Mouse (Mus musculus) heart, postnatal 0 days (tissue): ENCODE measurements around the gene Tprn. TPM values are rescaled to one million over a fixed set of nuclear protein-coding genes. Genes with fewer than 3 reads are reported as not detected.
A peak's percentile ranks its signal among the peaks of the same experiment; 100 is the strongest.

Experiments used
- ATAC-seq: fragments of 200-750 bp; cut with Nextera tagmentation; 2 replicates; pipeline ENCODE4 v1.8.0; 2017; ENCODE audit warnings: low read depth, moderate number of reproducible peaks, moderate library complexity; ENCODE audit not compliant: insufficient read depth
- DNase-seq: peaks from one replicate; pipeline ENCODE4 v3.0.0-alpha.2; 2016; ENCODE audit warnings: low spot score
- H3K27ac ChIP-seq: fragments of 300-500 bp; sonication (generic); 2 replicates; pipeline ENCODE4 v1.5.1; 2014; ENCODE audit warnings: low read depth, mild to moderate bottlenecking
- H3K27me3 ChIP-seq: fragments of 300-500 bp; sonication (generic); 2 replicates; pipeline ENCODE4 v1.6.1; 2014; ENCODE audit warnings: low read length, mixed read lengths; ENCODE audit not compliant: control insufficient read depth, insufficient read depth
- H3K36me3 ChIP-seq: fragments of 300-500 bp; sonication (generic); replicated peaks from 2 replicates; pipeline ENCODE4 v1.6.1; 2014; ENCODE audit warnings: low read length, mixed read lengths; ENCODE audit not compliant: control insufficient read depth, insufficient read depth
- H3K4me1 ChIP-seq: fragments of 300-500 bp; sonication (generic); 2 replicates; pipeline ENCODE4 v1.6.1; 2014; ENCODE audit warnings: antibody characterized with exemption; ENCODE audit not compliant: control insufficient read depth, insufficient read depth
- H3K4me2 ChIP-seq: fragments of 300-500 bp; sonication (generic); 2 replicates; pipeline ENCODE4 v1.6.1; 2014; ENCODE audit warnings: low read depth, mild to moderate bottlenecking, low read length, moderate library complexity
- H3K4me3 ChIP-seq: fragments of 300-500 bp; sonication (generic); 2 replicates; pipeline ENCODE4 v1.5.1; 2014; ENCODE audit warnings: low read depth, low read length
- H3K9ac ChIP-seq: fragments of 300-500 bp; sonication (generic); replicated peaks from 2 replicates; pipeline ENCODE4 v1.6.1; 2014; ENCODE audit warnings: low read depth, low read length, mixed read lengths
- H3K9me3 ChIP-seq: fragments of 300-500 bp; sonication (generic); replicated peaks from 2 replicates; pipeline ENCODE4 v1.6.1; 2016; ENCODE audit warnings: low read length; ENCODE audit not compliant: control insufficient read depth
- CTCF ChIP-seq: IDR thresholded peaks from 2 replicates; pipeline ENCODE4 v1.5.1; 2016; ENCODE audit warnings: antibody characterized with exemption, control low read depth, low read depth
- EP300 ChIP-seq: IDR thresholded peaks from 2 replicates; pipeline ENCODE4 v1.6.1; 2016; ENCODE audit warnings: antibody characterized with exemption, low read depth
- WGBS: fragments of 180-500 bp; shearing (Covaris S2); extraction: QIAGEN DNeasy Blood & Tissue Kit; methylation state at CpG from one replicate; pipeline ENCODE4 v1.1.7; 2014; 5-methylcytosine and 5-hydroxymethylcytosine counted together
- polyA plus RNA-seq: library from polyadenylated mRNA; unstranded; fragments of >200 nt; fragmentation: Nextera tagmentation; extraction: Ambion mirVana; gene quantifications from 2 replicates; pipeline ENCODE4 v1.2.1, GENCODE M21; 2015
- total RNA-seq: library from RNA; depleted of rRNA; stranded (reverse); fragments of >200 nt; gene quantifications from 2 replicates; pipeline ENCODE4 v1.2.3, GENCODE M21; 2014; ENCODE audit warnings: low replicate concordance

The Tprn gene
- total and polyA plus RNA-seq, 2 experiments from 2014 or later = 3.7 to 5.2 TPM

- peak; percentile 34 for ATAC-seq
- no peak overlapping the region for H3K27ac ChIP-seq
- H3K4me1 ChIP-seq = peaks cover 18% of the 10 kb centered on the region
- TF ChIP-seq EP300 (no peak), CTCF (no peak)
- no peak overlapping the region for H3K9ac ChIP-seq
- peaks cover 73% of the 10 kb centered on the region for H3K27me3 ChIP-seq
- peak overlapping the region; percentile 57 for H3K4me2 ChIP-seq
- no peak for DNase-seq
- WGBS = 5% methylated on average over 43 of the region's 43 CpGs
- peak overlapping the region; percentile 43 for H3K4me3 ChIP-seq
- no peaks in the 10 kb centered on the region for H3K36me3 ChIP-seq
- H3K9me3 ChIP-seq = no peaks in the 10 kb centered on the region
Measured at GRCm38 (mm10) chr2:25292054-25292544, 29.7 kb downstream of the Tprn start.

GRCm38 (mm10) chr2:25292856-25293255 lies 30.4 kb downstream of the Tprn start:
- H3K27ac ChIP-seq = no peak overlapping the region

GRCm38 (mm10) chr2:25293706-25294105 lies 31.3 kb downstream of the Tprn start:
- Histone ChIP-seq H3K27me3 (peaks cover 71% of the 10 kb centered on the region), H3K27ac (no peak overlapping the region), H3K4me1 (peaks cover 18% of the 10 kb centered on the region), H3K9ac (no peak overlapping the region), H3K9me3 (no peaks in the 10 kb centered on the region), H3K4me3 (no peak overlapping the region), H3K4me2 (no peak overlapping the region), H3K36me3 (no peaks in the 10 kb centered on the region)
- WGBS = 59% methylated on average over 9 of the region's 9 CpGs
- DNase-seq = no peak
- TF ChIP-seq CTCF (no peak), EP300 (no peak)
- ATAC-seq = no peak

More at GRCm38 (mm10) chr2:25292856-25293255, 30.4 kb downstream of the Tprn start:
- Histone ChIP-seq H3K4me2 (peak overlapping the region; percentile 57), H3K4me1 (peaks cover 18% of the 10 kb centered on the region), H3K27me3 (peaks cover 79% of the 10 kb centered on the region), H3K4me3 (no peak overlapping the region; the same call in 1 of the 2 replicates), H3K9me3 (no peaks in the 10 kb centered on the region), H3K9ac (no peak overlapping the region), H3K36me3 (no peaks in the 10 kb centered on the region)
- no peak for TF ChIP-seq EP300
- peak; percentile 88 for TF ChIP-seq CTCF
- DNase-seq = peak; percentile 55
- ATAC-seq = peak; percentile 38; the same call in 1 of the 2 replicates
- WGBS = 0% methylated on average over 1 of the region's 1 CpGs

- Histone ChIP-seq H3K27ac (no peak overlapping the region), H3K4me2 (no peak overlapping the region), H3K4me3 (no peak overlapping the region), H3K9me3 (no peaks in the 10 kb centered on the region), H3K27me3 (peaks cover 37% of the 10 kb centered on the region), H3K36me3 (no peaks in the 10 kb centered on the region), H3K4me1 (peaks cover 6% of the 10 kb centered on the region), H3K9ac (no peak overlapping the region)
- DNase-seq (no peak), ATAC-seq (no peak)
- no peak for TF ChIP-seq EP300
- 71% methylated on average over 8 of the region's 8 CpGs for WGBS
Measured at GRCm38 (mm10) chr2:25297093-25297492, 34.7 kb downstream of the Tprn start.

- TF ChIP-seq EP300 = no peak
- no peak for TF ChIP-seq CTCF
- no peak overlapping the region for H3K4me3 ChIP-seq
- peaks cover 30% of the 10 kb centered on the region; the same call in 1 of the 2 replicates for H3K27me3 ChIP-seq
- WGBS = 70% methylated on average over 10 of the region's 10 CpGs
- no peak overlapping the region for H3K27ac ChIP-seq
- H3K4me2 ChIP-seq = no peak overlapping the region
- ATAC-seq (no peak), DNase-seq (no peak)
- H3K9me3 ChIP-seq = no peaks in the 10 kb centered on the region
- no peaks in the 10 kb centered on the region for H3K36me3 ChIP-seq
- H3K9ac ChIP-seq = no peak overlapping the region
- H3K4me1 ChIP-seq = no peaks in the 10 kb centered on the region
Measured at GRCm38 (mm10) chr2:25298046-25298445, 35.6 kb downstream of the Tprn start.

- Histone ChIP-seq H3K9ac (no peak overlapping the region), H3K27me3 (peaks cover 29% of the 10 kb centered on the region), H3K4me3 (no peak overlapping the region), H3K36me3 (no peaks in the 10 kb centered on the region), H3K4me2 (no peak overlapping the region), H3K9me3 (no peaks in the 10 kb centered on the region), H3K4me1 (no peaks in the 10 kb centered on the region), H3K27ac (no peak overlapping the region)
- no peak for DNase-seq
- no peak for TF ChIP-seq CTCF
- TF ChIP-seq EP300 = no peak
- no peak for ATAC-seq
- WGBS = 60% methylated on average over 3 of the region's 3 CpGs
Measured at GRCm38 (mm10) chr2:25303452-25303851, 41.0 kb downstream of the Tprn start.
